Mouse (Mus musculus) bone marrow, adult 2 months (tissue): ENCODE data around the gene Gm5741. TPM values are rescaled to one million over a fixed set of nuclear protein-coding genes. Genes with fewer than 3 reads are reported as not detected.

ENCODE experiments used
- H3K27ac ChIP-seq: fragments of 200-500 bp; 2 replicates; pipeline ENCODE4 v1.5.1; 2012; ENCODE audit warnings: low read depth, mild to moderate bottlenecking, control low read depth, inconsistent platforms, low read length; ENCODE audit not compliant: control insufficient read depth, poor library complexity, insufficient read depth
- H3K4me1 ChIP-seq: fragments of 200-500 bp; 2 replicates; pipeline ENCODE4 v1.6.1; 2011; ENCODE audit warnings: low read length; ENCODE audit not compliant: control insufficient read depth, insufficient read depth
- H3K4me3 ChIP-seq: fragments of 200-500 bp; replicated peaks from 2 replicates; pipeline ENCODE3; 2011; ENCODE audit warnings: mild to moderate bottlenecking, low read depth, low read length, control low read depth; ENCODE audit not compliant: control insufficient read depth
- CTCF ChIP-seq: fragments of 200-500 bp; IDR thresholded peaks from 2 replicates; pipeline ENCODE4 v1.5.1; 2011; ENCODE audit warnings: low read length, control low read depth; ENCODE audit not compliant: control insufficient read depth, insufficient read depth
- POLR2A ChIP-seq: fragments of 200-500 bp; IDR thresholded peaks from 2 replicates; pipeline ENCODE4 v1.6.1; 2011; ENCODE audit warnings: low read depth, mild to moderate bottlenecking, control low read depth, low read length, borderline replicate concordance; ENCODE audit not compliant: control insufficient read depth
- WGBS: fragments of 180-500 bp; shearing (Covaris S2); methylation state at CpG from one replicate; pipeline ENCODE4 v1.1.7; 2018; 5-methylcytosine and 5-hydroxymethylcytosine counted together
- polyA plus RNA-seq: library from polyadenylated mRNA; stranded (reverse); fragments of >200 nt; gene quantifications from 2 replicates; pipeline ENCODE4 v1.2.4, GENCODE M21; 2011; ENCODE audit warnings: low replicate concordance; ENCODE audit not compliant: missing spikeins, insufficient read depth, insufficient read length

Gene Gm5741
- polyA plus RNA-seq, 1 experiment = not detected

DNA sequence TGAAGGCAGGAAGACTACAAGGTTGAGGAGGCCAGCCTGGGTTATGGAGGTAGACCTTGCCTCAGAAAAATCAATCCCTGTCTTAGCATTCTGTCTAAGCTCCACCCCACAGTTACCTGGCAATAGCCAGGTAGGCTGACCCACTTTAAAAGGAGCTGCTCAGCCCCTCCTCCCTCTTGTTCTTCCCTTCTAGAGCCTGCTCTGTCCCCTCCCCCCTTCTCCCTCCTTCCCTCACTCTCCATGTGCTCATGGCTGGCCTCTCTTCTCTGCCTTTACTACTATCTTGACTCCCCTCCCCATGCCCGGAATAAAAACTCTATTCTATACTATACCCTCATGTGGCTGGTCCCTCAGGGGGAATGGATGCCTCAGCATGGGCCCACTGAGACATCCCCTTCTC, 33.9 kb downstream of the Gm5741 start:
- Histone ChIP-seq H3K27ac (no peak overlapping the region), H3K4me3 (no peak overlapping the region), H3K4me1 (peaks cover 2% of the 10 kb centered on the region; the same call in 1 of the 2 replicates)
- WGBS = 74% methylated on average over 1 of the region's 1 CpGs
- no peak for TF ChIP-seq CTCF
- TF ChIP-seq POLR2A = no peak

- WGBS = 84% methylated on average over 4 of the region's 4 CpGs
- Histone ChIP-seq H3K4me3 (no peak overlapping the region), H3K27ac (no peak overlapping the region), H3K4me1 (peaks cover 4% of the 10 kb centered on the region; the same call in 1 of the 2 replicates)
- no peak for TF ChIP-seq CTCF
- TF ChIP-seq POLR2A = no peak
Observed at GRCm38 (mm10) chr8:85032622-85033311, 35.0 kb downstream of the Gm5741 start.

DNA sequence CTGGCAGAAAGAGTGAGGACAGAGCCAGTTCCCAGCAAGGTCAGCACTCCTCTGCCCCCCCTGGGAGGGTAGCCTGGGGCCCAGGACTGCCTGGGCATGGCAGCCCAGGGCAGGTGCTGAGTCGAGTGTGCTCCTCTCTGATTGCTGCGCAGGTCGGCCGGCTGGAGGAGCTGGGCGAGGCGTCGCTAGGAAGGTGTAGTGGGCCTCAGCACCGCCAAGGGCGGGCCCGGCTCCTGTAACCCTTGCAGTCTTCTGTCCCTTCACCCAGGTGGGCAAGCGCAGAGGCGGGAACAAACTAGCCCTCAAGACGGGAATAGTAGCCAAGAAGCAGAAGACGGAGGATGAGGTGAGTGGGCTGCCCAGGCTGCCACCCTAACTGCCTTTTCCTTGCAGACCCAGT, 38.5 kb downstream of the Gm5741 start:
- no peak for TF ChIP-seq POLR2A
- TF ChIP-seq CTCF = no peak
- Histone ChIP-seq H3K4me1 (peaks cover 4% of the 10 kb centered on the region), H3K4me3 (no peak overlapping the region), H3K27ac (no peak overlapping the region)
- 91% methylated on average over 14 of the region's 14 CpGs for WGBS

DNA sequence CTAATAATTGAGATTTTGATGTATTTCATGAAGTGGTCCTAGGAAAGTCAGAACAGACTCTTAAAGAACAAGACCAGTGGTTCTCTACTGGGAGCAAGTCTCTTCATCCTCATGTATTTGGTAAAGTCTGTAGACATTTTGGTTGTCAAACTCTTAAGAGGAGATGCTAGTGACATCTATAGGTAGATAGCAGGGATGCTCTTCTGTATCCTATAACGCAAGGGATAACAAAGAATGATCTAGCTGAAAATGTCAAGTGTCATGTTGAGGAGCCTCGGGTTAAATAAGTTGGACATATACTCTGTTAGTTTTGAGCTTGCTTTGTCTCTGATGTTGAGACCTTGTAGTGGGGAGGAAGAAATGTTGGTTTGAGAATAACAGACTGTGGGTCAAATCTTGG, 39.9 kb downstream of the Gm5741 start:
- peaks cover 4% of the 10 kb centered on the region for H3K4me1 ChIP-seq
- H3K27ac ChIP-seq = no peak overlapping the region
- H3K4me3 ChIP-seq = peak overlapping the region; percentile 97
- TF ChIP-seq CTCF (no peak), POLR2A (no peak)
- 11% methylated on average over 2 of the region's 2 CpGs for WGBS

- peaks cover 4% of the 10 kb centered on the region for H3K4me1 ChIP-seq
- H3K27ac ChIP-seq = peak overlapping the region; percentile 98
- peak overlapping the region; percentile 97 for H3K4me3 ChIP-seq
- under 1% methylated on average over 13 of the region's 13 CpGs for WGBS
- no peak for TF ChIP-seq POLR2A
- TF ChIP-seq CTCF = no peak
Observed at GRCm38 (mm10) chr8:85027516-85027855, 40.3 kb downstream of the Gm5741 start.

DNA sequence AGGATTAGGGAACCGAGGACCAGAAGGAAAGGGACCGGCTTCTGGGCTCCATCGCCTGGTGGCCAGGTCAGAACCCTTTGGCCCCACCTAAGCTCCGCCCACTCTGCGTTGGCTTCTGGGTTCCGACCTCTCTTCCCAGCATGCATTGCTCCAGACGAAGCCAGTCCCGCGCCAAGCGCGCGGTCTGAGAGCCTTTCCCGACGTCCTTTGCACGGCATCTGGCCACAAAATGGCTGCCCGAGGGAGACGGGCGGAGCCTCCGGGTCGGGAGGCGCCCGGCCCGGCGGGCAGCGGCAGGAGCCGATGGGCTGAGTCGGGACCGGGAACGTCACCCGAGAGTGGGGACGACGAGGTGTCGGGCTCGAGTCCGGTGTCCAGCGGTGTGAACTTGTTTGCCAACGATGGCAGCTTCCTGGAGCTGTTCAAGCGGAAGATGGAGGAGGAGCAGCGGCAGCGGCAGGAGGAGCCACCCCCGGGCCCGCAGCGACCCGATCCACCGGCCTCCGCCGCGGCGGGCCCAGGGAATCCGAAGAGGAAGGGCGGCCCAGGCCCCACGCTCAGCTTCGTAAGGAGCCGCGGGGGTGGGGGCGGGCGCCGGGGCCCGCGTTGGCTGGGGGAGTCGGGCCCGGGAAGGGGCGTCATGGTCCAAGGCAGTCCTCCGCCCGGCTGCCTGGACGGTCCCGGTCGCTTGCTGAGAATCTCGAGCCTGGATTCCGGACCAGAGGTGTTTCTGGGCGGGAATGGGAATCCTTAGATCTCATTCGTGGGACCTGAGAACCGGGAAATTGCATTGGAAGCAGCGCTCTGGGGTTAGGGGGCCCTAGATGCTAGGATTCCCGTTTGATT, 40.9 kb downstream of the Gm5741 start, which contains the start of gene Trir:
TSS of gene Trir (plus strand) at position 154 of the 846 bp plus-strand sequence.
- TF ChIP-seq POLR2A (peak; percentile 99), CTCF (peak; percentile 24; the same call in 1 of the 2 replicates)
- H3K27ac ChIP-seq = peak within 1 kb of the TSS; percentile 98
- H3K4me1 ChIP-seq = peaks cover 4% of the 10 kb centered on the region
- H3K4me3 ChIP-seq = peak within 1 kb of the TSS; percentile 97
- under 1% methylated on average over 75 of the region's 75 CpGs for WGBS

- TF ChIP-seq POLR2A = peak; percentile 31; the same call in 1 of the 2 replicates
- no peak for TF ChIP-seq CTCF
- WGBS = under 1% methylated on average over 30 of the region's 30 CpGs
- peak within 1 kb of the TSS; percentile 100 for H3K4me3 ChIP-seq
- H3K4me1 ChIP-seq = peaks cover 4% of the 10 kb centered on the region
- H3K27ac ChIP-seq = peak within 1 kb of the TSS; percentile 29
Observed at GRCm38 (mm10) chr8:85025098-85025932, 42.5 kb downstream of the Gm5741 start, which contains the start of gene Asna1. Asna1 (minus strand) TSS chr8:85025281.

DNA sequence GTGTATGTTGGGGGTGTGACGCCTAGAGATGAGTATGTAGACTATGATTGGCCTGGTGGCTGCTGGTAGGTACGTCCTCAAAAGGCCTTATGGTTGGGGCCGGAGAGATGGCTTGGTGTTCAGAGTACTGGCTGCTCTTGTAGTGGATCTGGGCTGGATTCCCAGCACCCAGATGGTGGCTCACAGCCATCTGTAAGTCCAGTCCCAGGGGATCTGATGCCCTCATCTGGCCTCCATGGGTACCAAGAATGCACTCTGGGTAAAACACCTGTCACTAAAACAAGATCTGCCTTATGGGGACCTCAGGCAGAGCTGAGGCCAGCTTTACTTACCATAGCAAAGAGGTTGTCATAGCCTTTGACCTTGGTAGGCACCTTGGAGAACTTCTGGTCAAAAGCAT, 43.9 kb downstream of the Gm5741 start:
- 86% methylated on average over 3 of the region's 3 CpGs for WGBS
- Histone ChIP-seq H3K4me3 (no peak overlapping the region), H3K4me1 (peaks cover 4% of the 10 kb centered on the region), H3K27ac (no peak overlapping the region)
- TF ChIP-seq POLR2A (no peak), CTCF (no peak)
